Mouse (Mus musculus) hindbrain, embryonic 13.5 days (tissue): Measurements from ENCODE around the gene Fbxo44. TPM values are rescaled to one million over a fixed set of nuclear protein-coding genes. Genes with fewer than 3 reads are reported as not detected.
"Not testable (repeated sequence)": the region's sequence is repeated elsewhere in the genome, so short reads cannot be mapped to it uniquely, and the experiment has no call there.

ENCODE experiments used
- ATAC-seq: fragments of 200-750 bp; cut with Nextera tagmentation; 2 replicates; pipeline ENCODE4 v1.8.0; 2017; ENCODE audit warnings: moderate TSS enrichment; ENCODE audit not compliant: low FRiP score
- H3K27ac ChIP-seq: fragments of 300-500 bp; sonication (generic); 2 replicates; pipeline ENCODE4 v1.5.1; 2015; ENCODE audit warnings: inconsistent platforms, mild to moderate bottlenecking, moderate library complexity
- H3K27me3 ChIP-seq: fragments of 300-500 bp; sonication (generic); 2 replicates; pipeline ENCODE4 v1.6.1; 2015; ENCODE audit warnings: mild to moderate bottlenecking, inconsistent platforms
- H3K36me3 ChIP-seq: fragments of 300-500 bp; sonication (generic); 2 replicates; pipeline ENCODE4 v1.6.1; 2015; ENCODE audit warnings: mild to moderate bottlenecking, inconsistent platforms
- H3K4me1 ChIP-seq: fragments of 300-500 bp; sonication (generic); replicated peaks from 2 replicates; pipeline ENCODE4 v1.6.1; 2015; ENCODE audit warnings: inconsistent platforms
- H3K4me2 ChIP-seq: fragments of 300-500 bp; sonication (generic); 2 replicates; pipeline ENCODE4 v1.6.1; 2015; ENCODE audit warnings: inconsistent platforms, mild to moderate bottlenecking, moderate library complexity
- H3K4me3 ChIP-seq: fragments of 300-500 bp; sonication (generic); 2 replicates; pipeline ENCODE4 v1.5.1; 2015; ENCODE audit warnings: mild to moderate bottlenecking, inconsistent platforms
- H3K9ac ChIP-seq: fragments of 300-500 bp; sonication (generic); 2 replicates; pipeline ENCODE4 v1.6.1; 2015; ENCODE audit warnings: mild to moderate bottlenecking, inconsistent platforms
- H3K9me3 ChIP-seq: fragments of 300-500 bp; sonication (generic); 2 replicates; pipeline ENCODE4 v1.6.1; 2016; ENCODE audit warnings: inconsistent platforms
- WGBS: fragments of 180-500 bp; shearing (Covaris S2); methylation state at CpG from one replicate; pipeline ENCODE4 v1.1.7; 2015; 5-methylcytosine and 5-hydroxymethylcytosine counted together
- polyA plus RNA-seq: library from polyadenylated mRNA; unstranded; fragments of >200 nt; fragmentation: Nextera tagmentation; extraction: Ambion mirVana; gene quantifications from 2 replicates; pipeline ENCODE4 v1.2.1, GENCODE M21; 2015

Fbxo44 gene
- polyA plus RNA-seq, 1 experiment from 2014 or later = 91.2 TPM

DNA sequence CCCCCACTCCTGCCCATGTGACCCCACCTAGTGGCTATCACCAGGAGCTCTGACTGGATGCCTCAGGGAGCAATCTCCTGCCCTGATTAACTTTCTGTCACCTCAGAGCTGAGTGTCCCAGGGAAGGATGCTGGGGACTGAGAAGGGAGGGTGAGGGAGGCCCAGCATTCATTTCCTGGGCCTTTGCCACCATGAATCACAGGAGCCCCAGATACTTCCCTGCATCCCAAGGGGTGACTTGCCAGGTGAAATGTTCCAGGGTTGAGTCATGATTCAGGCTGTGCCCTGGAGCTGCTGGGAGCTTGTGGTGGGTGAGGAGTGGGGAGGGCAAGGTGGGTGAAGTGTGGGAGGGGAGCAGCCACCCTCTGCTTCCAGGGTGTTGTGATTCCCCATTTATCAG lies 17.4 kb upstream of the Fbxo44 start:
- Histone ChIP-seq H3K4me3 (no peak overlapping the region), H3K9me3 (no peaks in the 10 kb centered on the region), H3K9ac (0 out of 2 replicates have a peak overlapping the region, but pooled peaks have one; percentile 8), H3K36me3 (no peaks in the 10 kb centered on the region), H3K4me1 (peaks cover 49% of the 10 kb centered on the region), H3K4me2 (no peak overlapping the region), H3K27me3 (peaks cover 32% of the 10 kb centered on the region), H3K27ac (no peak overlapping the region)
- ATAC-seq = no peak

DNA sequence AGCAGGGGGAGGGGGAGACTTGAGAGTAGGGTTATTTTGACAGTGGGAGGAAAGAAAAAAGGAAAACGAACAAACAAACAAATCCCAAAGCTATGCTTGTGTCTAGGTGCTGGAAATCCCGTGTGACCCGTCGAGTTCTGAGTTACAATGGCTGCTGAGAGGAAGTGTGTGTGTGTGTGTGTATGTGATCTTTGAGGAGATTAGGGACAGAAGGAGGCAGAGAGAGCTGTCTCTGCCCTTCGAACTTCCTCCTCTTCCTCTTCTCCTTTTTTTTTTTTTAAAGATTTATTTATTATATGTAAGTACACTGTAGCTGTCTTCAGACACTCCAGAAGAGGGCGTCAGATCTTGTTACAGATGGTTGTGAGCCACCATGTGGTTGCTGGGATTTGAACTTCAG lies 16.3 kb upstream of the Fbxo44 start:
- H3K9me3 ChIP-seq, H3K27ac ChIP-seq, H3K4me3 ChIP-seq, ATAC-seq, H3K9ac ChIP-seq, H3K36me3 ChIP-seq, H3K4me2 ChIP-seq: not testable (repeated sequence)
- H3K27me3 ChIP-seq = peaks cover 43% of the 10 kb centered on the region
- H3K4me1 ChIP-seq = peaks cover 45% of the 10 kb centered on the region
- WGBS = 76% methylated on average over 5 of the region's 6 CpGs

DNA sequence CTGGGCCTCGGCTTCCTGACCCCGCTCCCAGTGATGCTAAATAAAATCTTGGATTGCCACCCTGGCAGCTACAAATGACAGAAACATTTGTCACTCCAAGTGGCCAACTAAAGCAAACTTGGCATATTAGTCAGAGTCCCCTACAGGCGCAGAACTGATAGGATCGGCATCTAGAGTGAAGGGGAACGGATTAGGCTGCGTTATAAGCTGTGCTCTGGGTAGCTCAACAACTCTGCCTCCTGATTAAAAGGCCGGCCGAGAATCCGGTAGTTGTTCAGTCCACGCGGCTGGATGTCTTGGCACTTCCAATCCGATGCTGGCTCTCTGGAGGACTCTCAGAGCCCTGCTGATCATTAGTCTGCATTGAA lies 14.2 kb upstream of the Fbxo44 start:
- H3K4me3 ChIP-seq = peak overlapping the region; percentile 26; the same call in 1 of the 2 replicates

DNA sequence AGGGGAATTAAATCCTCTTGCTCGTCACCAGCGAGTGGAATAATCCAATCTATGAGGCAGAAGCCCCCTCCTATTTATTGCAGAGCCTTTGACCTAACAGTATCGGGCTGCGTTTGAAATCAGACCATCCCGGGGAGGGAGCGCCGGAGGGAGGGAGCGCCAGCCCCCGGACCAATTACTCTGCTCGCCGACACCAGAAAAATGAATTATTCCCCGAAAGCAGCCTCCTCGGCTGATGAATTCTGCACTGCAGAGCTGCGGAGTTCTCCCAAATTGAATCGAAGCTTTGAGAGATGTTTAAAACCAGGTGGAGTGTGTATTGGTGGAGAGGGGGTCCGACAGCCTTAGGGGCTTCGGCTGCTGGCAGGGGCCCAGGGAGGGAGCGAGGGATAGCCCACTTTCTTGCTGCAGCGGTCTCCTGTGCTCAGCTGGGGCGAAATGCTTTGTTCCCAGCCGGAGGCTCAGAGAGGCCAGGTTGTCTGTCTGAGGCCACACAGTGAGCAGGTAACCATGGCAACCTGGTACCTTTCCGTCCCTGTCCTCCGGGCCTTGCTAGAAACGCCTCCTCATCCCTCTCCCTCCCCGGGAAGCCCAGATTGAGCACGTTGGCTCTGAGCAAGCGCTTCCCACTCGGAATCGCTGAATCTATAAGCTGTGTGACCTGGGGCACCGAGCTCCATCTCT lies 13.7 kb upstream of the Fbxo44 start:
- under 1% methylated on average over 30 of the region's 30 CpGs for WGBS
- Histone ChIP-seq H3K4me2 (peak overlapping the region; percentile 53), H3K36me3 (no peaks in the 10 kb centered on the region), H3K9ac (peak overlapping the region; percentile 51; the same call in 1 of the 2 replicates), H3K27me3 (peaks cover 54% of the 10 kb centered on the region), H3K4me1 (peaks cover 45% of the 10 kb centered on the region), H3K4me3 (peak overlapping the region; percentile 26), H3K27ac (peak overlapping the region; percentile 86), H3K9me3 (no peaks in the 10 kb centered on the region)
- ATAC-seq = peak; percentile 67

More for the DNA sequence above, 14.2 kb upstream of the Fbxo44 start:
- Histone ChIP-seq H3K9me3 (no peaks in the 10 kb centered on the region), H3K36me3 (no peaks in the 10 kb centered on the region), H3K27ac (peak overlapping the region; percentile 86), H3K27me3 (peaks cover 54% of the 10 kb centered on the region), H3K4me1 (peaks cover 45% of the 10 kb centered on the region), H3K4me2 (peak overlapping the region; percentile 53), H3K9ac (no peak overlapping the region; the same call in 1 of the 2 replicates)
- WGBS = 8% methylated on average over 12 of the region's 12 CpGs
- no peak for ATAC-seq

DNA sequence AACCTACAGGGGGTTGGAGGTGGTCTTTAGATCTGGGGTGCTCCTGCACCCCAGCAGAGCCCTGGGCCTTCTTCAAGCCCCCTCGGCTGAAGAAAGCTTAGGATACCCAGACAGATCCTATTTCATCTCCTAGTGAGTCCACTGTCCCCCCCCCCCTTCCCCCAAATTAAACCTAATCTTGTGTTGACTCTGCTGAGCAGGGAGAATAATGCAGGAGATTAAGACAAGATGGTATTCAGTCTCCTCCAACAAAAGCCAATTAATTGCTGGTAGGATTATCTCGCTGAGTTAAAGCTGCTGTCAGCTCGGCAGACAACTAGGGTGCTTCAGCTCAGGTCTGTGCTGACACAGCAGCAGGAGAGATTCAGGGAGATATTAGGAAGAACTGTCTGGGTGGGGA lies 11.0 kb upstream of the Fbxo44 start:
- Histone ChIP-seq H3K4me2 (no peak overlapping the region), H3K9ac (no peak overlapping the region), H3K36me3 (no peaks in the 10 kb centered on the region), H3K4me3 (no peak overlapping the region), H3K4me1 (peaks cover 39% of the 10 kb centered on the region), H3K27ac (no peak overlapping the region), H3K9me3 (no peaks in the 10 kb centered on the region), H3K27me3 (peaks cover 47% of the 10 kb centered on the region)
- no peak for ATAC-seq
- WGBS = 37% methylated on average over 3 of the region's 3 CpGs

DNA sequence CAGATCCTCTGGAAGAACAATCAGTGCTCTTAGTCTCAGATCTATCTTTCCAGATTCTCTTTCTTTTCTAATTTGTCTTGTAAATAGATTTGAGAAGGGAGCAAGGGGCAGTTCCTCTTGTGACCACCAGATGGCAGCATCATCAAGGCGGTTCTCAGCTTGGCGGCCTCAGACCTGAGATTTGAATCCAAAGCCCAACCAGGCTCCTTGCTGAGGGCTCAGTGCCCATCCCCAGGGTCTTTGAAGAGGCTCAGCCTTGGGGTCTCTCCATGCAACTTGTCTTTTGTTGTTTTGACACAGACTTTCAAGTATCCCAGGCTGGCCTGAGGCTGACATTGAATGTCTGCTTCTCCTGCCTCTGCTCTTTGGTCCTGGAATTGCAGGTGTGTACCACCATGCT lies 10.6 kb upstream of the Fbxo44 start:
- H3K4me3 ChIP-seq = no peak overlapping the region
- H3K4me1 ChIP-seq = peaks cover 39% of the 10 kb centered on the region
- WGBS = 3% methylated on average over 2 of the region's 2 CpGs
- no peaks in the 10 kb centered on the region for H3K9me3 ChIP-seq
- no peak overlapping the region for H3K4me2 ChIP-seq
- no peak for ATAC-seq
- no peak overlapping the region for H3K9ac ChIP-seq
- peaks cover 51% of the 10 kb centered on the region for H3K27me3 ChIP-seq
- H3K27ac ChIP-seq = no peak overlapping the region
- no peaks in the 10 kb centered on the region for H3K36me3 ChIP-seq

DNA sequence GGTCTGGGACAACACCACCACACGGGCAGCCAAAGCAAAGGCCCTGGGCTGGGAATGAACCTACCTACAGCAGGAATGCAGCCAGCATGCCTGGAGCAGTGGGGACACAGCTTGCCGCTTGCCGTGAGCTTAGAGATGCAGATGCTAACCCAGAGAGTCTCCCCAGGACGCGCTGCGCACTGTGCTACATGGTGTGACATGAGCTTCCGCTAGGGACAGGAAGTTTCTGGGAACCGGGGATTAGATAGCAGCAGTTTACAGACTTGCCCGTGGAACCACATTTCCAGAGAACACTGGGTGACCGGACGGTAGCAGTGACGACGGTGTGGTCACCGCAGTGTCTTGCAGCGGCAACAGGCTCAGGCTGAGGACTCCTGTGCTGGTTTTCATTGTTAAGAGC lies 9.3 kb upstream of the Fbxo44 start:
- H3K9me3 ChIP-seq = no peaks in the 10 kb centered on the region
- no peak overlapping the region for H3K4me3 ChIP-seq
- no peak for ATAC-seq
- H3K4me2 ChIP-seq = no peak overlapping the region
- no peaks in the 10 kb centered on the region for H3K36me3 ChIP-seq
- peaks cover 38% of the 10 kb centered on the region for H3K4me1 ChIP-seq
- H3K27me3 ChIP-seq = peaks cover 63% of the 10 kb centered on the region
- H3K27ac ChIP-seq = no peak overlapping the region
- WGBS = 26% methylated on average over 15 of the region's 15 CpGs
- no peak overlapping the region for H3K9ac ChIP-seq

DNA sequence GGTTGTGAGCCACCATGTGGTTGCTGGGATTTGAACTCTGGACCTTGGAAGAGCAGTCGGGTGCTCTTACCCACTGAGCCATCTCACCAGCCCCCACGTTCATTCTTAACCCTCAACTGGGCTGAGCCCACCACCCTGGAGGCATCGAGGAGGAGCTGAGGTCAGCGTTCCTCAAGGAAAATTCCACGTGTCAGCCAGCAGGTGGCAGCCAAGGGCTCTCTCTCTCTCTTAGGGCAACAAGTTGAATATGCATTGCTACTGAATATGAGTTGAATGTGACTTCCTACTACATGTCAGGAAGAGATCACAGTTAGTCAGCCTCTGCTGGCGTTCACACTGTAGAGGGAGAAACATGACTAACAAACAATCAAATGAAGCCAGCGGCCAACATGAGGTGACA lies 8.0 kb upstream of the Fbxo44 start:
- no peak overlapping the region for H3K27ac ChIP-seq
- H3K9ac ChIP-seq = no peak overlapping the region
- peaks cover 70% of the 10 kb centered on the region for H3K27me3 ChIP-seq
- H3K4me1 ChIP-seq = peaks cover 33% of the 10 kb centered on the region
- WGBS = 29% methylated on average over 7 of the region's 7 CpGs
- no peak overlapping the region for H3K4me3 ChIP-seq
- no peak for ATAC-seq
- H3K36me3 ChIP-seq = no peaks in the 10 kb centered on the region
- H3K4me2 ChIP-seq = no peak overlapping the region
- no peaks in the 10 kb centered on the region for H3K9me3 ChIP-seq

DNA sequence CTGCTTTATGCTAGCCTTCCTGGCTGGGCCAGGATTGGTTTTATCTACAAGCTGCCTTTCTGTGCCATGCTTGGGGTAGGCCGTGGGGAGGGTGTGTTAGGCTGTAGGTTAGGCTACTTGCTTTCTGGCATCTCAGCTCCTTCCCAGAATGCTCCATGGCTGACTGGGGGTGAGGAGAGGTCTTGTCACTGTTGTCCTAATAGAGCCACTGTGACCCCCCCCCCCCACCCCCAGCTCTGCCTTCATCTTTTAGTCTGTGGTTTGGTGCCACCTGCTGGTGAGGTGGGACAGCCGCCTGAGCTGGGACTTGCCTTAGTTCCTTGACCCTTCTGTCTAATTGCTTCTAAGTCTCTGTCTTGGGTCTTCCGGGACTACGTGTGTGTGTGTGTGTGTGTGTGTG lies 6.7 kb upstream of the Fbxo44 start:
- Histone ChIP-seq H3K9ac (no peak overlapping the region), H3K9me3 (no peaks in the 10 kb centered on the region), H3K4me3 (no peak overlapping the region), H3K36me3 (no peaks in the 10 kb centered on the region), H3K4me1 (peaks cover 30% of the 10 kb centered on the region), H3K27ac (peak overlapping the region; percentile 70), H3K27me3 (peaks cover 70% of the 10 kb centered on the region), H3K4me2 (peak overlapping the region; percentile 32)
- ATAC-seq = peak; percentile 22
- WGBS = 6% methylated on average over 3 of the region's 4 CpGs

DNA sequence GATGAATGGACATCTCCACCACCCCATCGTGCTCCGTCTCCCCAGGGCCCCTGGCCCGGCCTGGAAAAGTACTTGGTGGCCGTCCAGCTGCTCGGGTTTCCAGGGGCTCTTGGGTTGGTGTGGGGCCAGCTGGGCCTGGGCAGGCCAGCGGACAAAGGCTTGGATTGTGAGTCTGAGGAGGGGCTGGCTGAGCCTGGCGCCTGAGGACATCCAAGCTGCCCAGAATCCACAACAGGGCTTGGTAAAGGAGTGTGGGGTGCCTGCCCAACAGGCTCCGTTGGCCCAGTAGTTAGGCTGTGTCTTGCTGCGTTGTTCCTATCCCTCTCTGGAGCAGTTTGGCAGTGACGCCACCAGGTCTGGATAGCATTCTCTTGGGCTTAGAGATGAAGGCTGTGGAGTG lies 6.1 kb upstream of the Fbxo44 start:
- no peaks in the 10 kb centered on the region for H3K9me3 ChIP-seq
- WGBS = 5% methylated on average over 10 of the region's 10 CpGs
- peak overlapping the region; percentile 70 for H3K27ac ChIP-seq
- no peaks in the 10 kb centered on the region for H3K36me3 ChIP-seq
- H3K4me2 ChIP-seq = peak overlapping the region; percentile 32
- peaks cover 30% of the 10 kb centered on the region for H3K4me1 ChIP-seq
- H3K9ac ChIP-seq = peak overlapping the region; percentile 20; the same call in 1 of the 2 replicates
- ATAC-seq = peak; percentile 49
- H3K4me3 ChIP-seq = no peak overlapping the region
- H3K27me3 ChIP-seq = peaks cover 70% of the 10 kb centered on the region

DNA sequence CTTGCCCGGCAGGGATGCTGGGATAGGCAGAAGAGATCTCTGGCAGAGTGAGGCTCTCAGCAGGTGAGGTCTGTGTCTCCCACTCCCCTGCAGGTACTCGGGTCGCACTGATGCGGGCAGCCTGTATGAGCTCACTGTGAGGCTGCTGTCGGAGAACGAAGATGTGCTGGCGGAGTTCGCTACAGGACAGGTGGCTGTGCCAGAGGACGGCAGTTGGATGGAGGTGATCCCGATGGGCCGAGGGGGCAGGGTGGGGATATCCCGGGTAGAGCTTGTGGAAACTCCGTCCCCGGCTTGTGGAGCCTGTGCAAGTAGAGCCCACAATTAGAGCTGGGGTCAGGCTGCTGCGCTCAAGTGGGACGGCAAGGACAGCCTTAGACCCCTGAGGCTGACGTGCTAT lies 5.3 kb upstream of the Fbxo44 start:
- H3K9ac ChIP-seq = no peak overlapping the region
- no peak overlapping the region for H3K4me3 ChIP-seq
- ATAC-seq = no peak
- H3K9me3 ChIP-seq = no peaks in the 10 kb centered on the region
- peaks cover 38% of the 10 kb centered on the region for H3K4me1 ChIP-seq
- H3K36me3 ChIP-seq = no peaks in the 10 kb centered on the region
- H3K4me2 ChIP-seq = no peak overlapping the region
- H3K27me3 ChIP-seq = peaks cover 78% of the 10 kb centered on the region
- WGBS = 7% methylated on average over 17 of the region's 17 CpGs
- 0 out of 2 replicates have a peak overlapping the region, but pooled peaks have one; percentile 35 for H3K27ac ChIP-seq

DNA sequence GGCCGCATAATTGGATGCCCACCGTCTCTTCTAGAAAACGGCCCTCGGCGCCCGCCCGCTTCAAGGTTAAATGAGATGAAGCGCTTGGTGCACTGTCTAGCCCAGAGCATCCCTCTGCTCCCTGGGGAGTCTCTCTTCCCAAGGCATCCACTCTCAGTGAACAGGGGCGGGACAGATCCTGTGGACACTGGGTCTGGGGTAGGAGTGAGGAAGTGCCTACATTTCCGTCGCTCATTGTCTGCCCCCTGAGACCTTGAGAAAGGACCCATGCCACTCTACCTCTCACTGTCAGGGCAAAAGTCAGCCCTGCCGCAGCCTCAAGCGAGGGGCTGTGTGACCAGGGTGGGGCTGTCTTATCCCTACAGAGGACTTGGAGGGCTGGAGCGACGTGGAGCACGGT lies 4.2 kb upstream of the Fbxo44 start:
- Histone ChIP-seq H3K4me3 (peak overlapping the region; percentile 32), H3K36me3 (no peaks in the 10 kb centered on the region), H3K4me2 (peak overlapping the region; percentile 55), H3K4me1 (peaks cover 41% of the 10 kb centered on the region), H3K27me3 (peaks cover 72% of the 10 kb centered on the region), H3K27ac (no peak overlapping the region), H3K9me3 (no peaks in the 10 kb centered on the region), H3K9ac (peak overlapping the region; percentile 60)
- no peak for ATAC-seq
- WGBS = under 1% methylated on average over 16 of the region's 16 CpGs

DNA sequence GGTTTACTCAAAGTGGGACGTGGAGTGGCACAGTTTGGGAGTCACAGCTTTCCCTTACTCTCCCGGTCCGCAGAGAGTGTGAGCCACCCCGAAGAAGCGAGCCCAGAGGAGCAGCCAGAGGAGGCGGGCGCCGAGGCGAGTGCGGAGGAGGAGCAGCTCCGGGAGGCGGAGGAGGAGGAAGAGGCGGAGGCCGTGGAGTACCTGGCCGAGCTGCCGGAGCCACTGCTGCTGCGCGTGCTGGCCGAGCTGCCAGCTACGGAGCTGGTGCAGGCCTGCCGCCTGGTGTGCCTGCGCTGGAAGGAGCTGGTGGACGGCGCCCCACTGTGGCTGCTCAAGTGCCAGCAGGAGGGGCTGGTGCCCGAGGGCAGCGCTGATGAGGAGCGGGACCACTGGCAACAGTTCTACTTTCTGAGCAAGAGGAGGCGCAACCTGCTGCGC lies 3.7 kb upstream of the Fbxo44 start:
- peaks cover 41% of the 10 kb centered on the region for H3K4me1 ChIP-seq
- H3K27me3 ChIP-seq = peaks cover 70% of the 10 kb centered on the region

More for the DNA sequence above, 3.7 kb upstream of the Fbxo44 start:
- WGBS = under 1% methylated on average over 29 of the region's 29 CpGs
- Histone ChIP-seq H3K4me3 (peak overlapping the region; percentile 32), H3K36me3 (no peaks in the 10 kb centered on the region), H3K27ac (no peak overlapping the region), H3K9me3 (no peaks in the 10 kb centered on the region), H3K4me2 (peak overlapping the region; percentile 55), H3K9ac (peak overlapping the region; percentile 60)
- ATAC-seq = no peak
